Mouse (Mus musculus) urinary bladder, adult 2 months (tissue): Measurements from ENCODE around the gene Padi3. TPM values are rescaled to one million over a fixed set of nuclear protein-coding genes. Genes with fewer than 3 reads are reported as not detected.

Experiments
- polyA plus RNA-seq: library from polyadenylated mRNA; depleted of rRNA; stranded (reverse); fragments of >200 nt; gene quantifications from 2 replicates; pipeline ENCODE4 v1.2.3, GENCODE M21; 2012; rRNA removed

The Padi3 gene
- polyA plus RNA-seq, 1 experiment, result 0.30 TPM

Other genes starting within 250 kb of the Padi3 start
- 30.0 and 30.8 TPM in 2 replicates for gene Arhgef10l, start 144.6 kb downstream of the Padi3 start, polyA plus RNA-seq
- gene Rcc2, start 110.1 kb downstream of the Padi3 start, polyA plus RNA-seq, result 21.6 and 31.5 TPM in 2 replicates
- gene Padi6, start 68.0 kb downstream of the Padi3 start, polyA plus RNA-seq, result not detected in 2 replicates
- 15.6 and 15.9 TPM in 2 replicates for gene Padi4, start 36.4 kb downstream of the Padi3 start, polyA plus RNA-seq
- 1.0 and 1.2 TPM in 2 replicates for gene Padi1, start 35.1 kb upstream of the Padi3 start, polyA plus RNA-seq
- gene Padi2, start 95.7 kb upstream of the Padi3 start, polyA plus RNA-seq, result 1.7 and 1.8 TPM in 2 replicates
- 175 and 188 TPM in 2 replicates for gene Sdhb, start 150.6 kb upstream of the Padi3 start, polyA plus RNA-seq
- 49.5 and 57.3 TPM in 2 replicates for gene Atp13a2, start 176.2 kb upstream of the Padi3 start, polyA plus RNA-seq
- gene Mfap2, start 199.8 kb upstream of the Padi3 start, polyA plus RNA-seq, result 37.6 and 37.9 TPM in 2 replicates
- 27.0 and 30.8 TPM in 2 replicates for gene Crocc, start 249.9 kb upstream of the Padi3 start, polyA plus RNA-seq